Mouse (Mus musculus): Measurements from ENCODE around the gene Cyp2s1.
"Not testable (repeated sequence)": the region's sequence is repeated elsewhere in the genome, so short reads cannot be mapped to it uniquely, and the experiment has no call there.

Cyp2s1 gene

GRCm38 (mm10) chr7:25811716-25812115 is 5.0 kb downstream of the Cyp2s1 start:
- no peak for DNase-seq (ENCODE audit: low read depth, low spot score)

GRCm38 (mm10) chr7:25805631-25806343 is 10.9 kb downstream of the Cyp2s1 start:
- DNase-seq (ENCODE audit: low read depth, low spot score) = peak; percentile 51

GRCm38 (mm10) chr7:25804792-25805191 is 11.9 kb downstream of the Cyp2s1 start:
- no peak for DNase-seq (ENCODE audit: low read depth, low spot score)

GRCm38 (mm10) chr7:25803460-25803859 is 13.3 kb downstream of the Cyp2s1 start:
- DNase-seq (ENCODE audit: low read depth, low spot score) = no peak

- no peak for DNase-seq (ENCODE audit: low read depth, low spot score)
Measured at GRCm38 (mm10) chr7:25802241-25803125, 14.2 kb downstream of the Cyp2s1 start.

- no peak for DNase-seq (ENCODE audit: low read depth, low spot score)
Measured at GRCm38 (mm10) chr7:25801031-25801430, 15.7 kb downstream of the Cyp2s1 start.

GRCm38 (mm10) chr7:25799369-25799768 is 17.3 kb downstream of the Cyp2s1 start:
- DNase-seq (ENCODE audit: low read depth, low spot score) = no peak

- no peak for DNase-seq (ENCODE audit: low read depth, low spot score)
Measured at GRCm38 (mm10) chr7:25798540-25798939, 18.2 kb downstream of the Cyp2s1 start.

- DNase-seq (ENCODE audit: low read depth, low spot score) = no peak
Measured at GRCm38 (mm10) chr7:25794775-25795174, 21.9 kb downstream of the Cyp2s1 start.

GRCm38 (mm10) chr7:25793679-25794078 is 23.0 kb downstream of the Cyp2s1 start:
- DNase-seq (ENCODE audit: low read depth, low spot score) = no peak

GRCm38 (mm10) chr7:25792966-25793365 is 23.7 kb downstream of the Cyp2s1 start:
- not testable (repeated sequence) for DNase-seq (ENCODE audit: low read depth, low spot score)

- DNase-seq (ENCODE audit: low read depth, low spot score) = no peak
Measured at GRCm38 (mm10) chr7:25790615-25791014, 26.1 kb downstream of the Cyp2s1 start.

- no peak for DNase-seq (ENCODE audit: low read depth, low spot score)
Measured at GRCm38 (mm10) chr7:25789129-25789440, 27.6 kb downstream of the Cyp2s1 start.

GRCm38 (mm10) chr7:25788220-25789128 is 28.2 kb downstream of the Cyp2s1 start, which contains the start of gene Axl:
Gene Axl, minus strand, starts transcription at chr7:25788705.
- no peak for DNase-seq (ENCODE audit: low read depth, low spot score)

- no peak for DNase-seq (ENCODE audit: low read depth, low spot score)
Measured at GRCm38 (mm10) chr7:25787456-25788219, 29.1 kb downstream of the Cyp2s1 start.

- no peak for DNase-seq (ENCODE audit: low read depth, low spot score)
Measured at GRCm38 (mm10) chr7:25786974-25787373, 29.7 kb downstream of the Cyp2s1 start.

- DNase-seq (ENCODE audit: low read depth, low spot score) = no peak
Measured at GRCm38 (mm10) chr7:25785752-25786151, 31.0 kb downstream of the Cyp2s1 start.

GRCm38 (mm10) chr7:25784808-25785207 is 31.9 kb downstream of the Cyp2s1 start:
- DNase-seq (ENCODE audit: low read depth, low spot score) = no peak

GRCm38 (mm10) chr7:25783746-25784145 is 33.0 kb downstream of the Cyp2s1 start:
- DNase-seq (ENCODE audit: low read depth, low spot score) = no peak

GRCm38 (mm10) chr7:25782744-25783143 is 34.0 kb downstream of the Cyp2s1 start:
- DNase-seq (ENCODE audit: low read depth, low spot score) = no peak

All from brain, embryonic 18.5 days (tissue).